Mouse (Mus musculus): ENCODE data around the gene Sspo.
A peak's percentile ranks its signal among the peaks of the same experiment; 100 is the strongest.

Sspo gene

GRCm38 (mm10) chr6:48539860-48540259 is 91.8 kb downstream of the Sspo start:
- DNase-seq (ENCODE audit: low read depth, low spot score), result no peak

- no peak for DNase-seq (ENCODE audit: low read depth, low spot score)
Observed at GRCm38 (mm10) chr6:48540721-48541120, 92.7 kb downstream of the Sspo start.

- DNase-seq (ENCODE audit: low read depth, low spot score), result no peak
Observed at GRCm38 (mm10) chr6:48541560-48542450, 93.8 kb downstream of the Sspo start.

- DNase-seq (ENCODE audit: low read depth, low spot score), result no peak
Observed at GRCm38 (mm10) chr6:48542631-48543030, 94.6 kb downstream of the Sspo start.

GRCm38 (mm10) chr6:48545251-48545650 is 97.2 kb downstream of the Sspo start:
- DNase-seq (ENCODE audit: low read depth, low spot score), result no peak

- peak; percentile 66 for DNase-seq (ENCODE audit: low read depth, low spot score)
Observed at GRCm38 (mm10) chr6:48546271-48546670, 98.2 kb downstream of the Sspo start.

GRCm38 (mm10) chr6:48546858-48547257 is 98.8 kb downstream of the Sspo start:
- no peak for DNase-seq (ENCODE audit: low read depth, low spot score)

GRCm38 (mm10) chr6:48548314-48548713 is 100.3 kb downstream of the Sspo start:
- DNase-seq (ENCODE audit: low read depth, low spot score), result no peak
